Mouse (Mus musculus) left cerebral cortex, postnatal 10 days (tissue): ENCODE measurements around the gene Tmem106c. TPM values are rescaled to one million over a fixed set of nuclear protein-coding genes. Genes with fewer than 3 reads are reported as not detected.

Experiments used
- total RNA-seq, 2 experiments: library from RNA; stranded (reverse); gene quantifications; 2 replicates each; pipeline ENCODE4 v1.2.3; 2021

Gene Tmem106c
- total RNA-seq, 2 experiments from 2014 or later: 13.0 to 17.2 TPM

Other genes starting within 250 kb of the Tmem106c start
- gene Endou, start 232.9 kb upstream of the Tmem106c start, total RNA-seq: under 1 TPM; 0.20 to 0.54 TPM
- gene Rapgef3, start 196.2 kb upstream of the Tmem106c start, total RNA-seq: 10 to 100 TPM; 22.6 to 24.5 TPM
- 100 to 1,000 TPM; 122 to 127 TPM for gene Slc48a1, start 185.7 kb upstream of the Tmem106c start, total RNA-seq
- gene Hdac7, start 119.7 kb upstream of the Tmem106c start, total RNA-seq: 10 to 100 TPM; 21.5 to 23.5 TPM
- under 1 TPM; 0.14 to 0.36 TPM for gene Vdr, start 53.6 kb upstream of the Tmem106c start, total RNA-seq
- gene Col2a1, start 40.5 kb downstream of the Tmem106c start, total RNA-seq: 1 to 10 TPM in 1 of 2 experiments, under 1 TPM in 1; 0.63 to 1.1 TPM
- gene Pfkm, start 128.4 kb downstream of the Tmem106c start, total RNA-seq: 100 to 1,000 TPM; 267 to 286 TPM
- gene Senp1, start 129.5 kb downstream of the Tmem106c start, total RNA-seq: 10 to 100 TPM; 13.6 to 14.1 TPM
- gene Asb8, start 201.4 kb downstream of the Tmem106c start, total RNA-seq: 10 to 100 TPM; 36.2 to 41.8 TPM
- gene Ccdc184, start 203.0 kb downstream of the Tmem106c start, total RNA-seq: 10 to 100 TPM; 43.7 to 49.0 TPM
- gene Olfr288, start 231.3 kb downstream of the Tmem106c start, total RNA-seq: not detected